Mouse (Mus musculus): ENCODE measurements at regions not wholly inside any gene's neighbourhood (a gene's known extent, or its start where the extent isn't known, plus 50 kb on each side); places are given as distances from the start of the nearest gene placed in this dataset.

DNA sequence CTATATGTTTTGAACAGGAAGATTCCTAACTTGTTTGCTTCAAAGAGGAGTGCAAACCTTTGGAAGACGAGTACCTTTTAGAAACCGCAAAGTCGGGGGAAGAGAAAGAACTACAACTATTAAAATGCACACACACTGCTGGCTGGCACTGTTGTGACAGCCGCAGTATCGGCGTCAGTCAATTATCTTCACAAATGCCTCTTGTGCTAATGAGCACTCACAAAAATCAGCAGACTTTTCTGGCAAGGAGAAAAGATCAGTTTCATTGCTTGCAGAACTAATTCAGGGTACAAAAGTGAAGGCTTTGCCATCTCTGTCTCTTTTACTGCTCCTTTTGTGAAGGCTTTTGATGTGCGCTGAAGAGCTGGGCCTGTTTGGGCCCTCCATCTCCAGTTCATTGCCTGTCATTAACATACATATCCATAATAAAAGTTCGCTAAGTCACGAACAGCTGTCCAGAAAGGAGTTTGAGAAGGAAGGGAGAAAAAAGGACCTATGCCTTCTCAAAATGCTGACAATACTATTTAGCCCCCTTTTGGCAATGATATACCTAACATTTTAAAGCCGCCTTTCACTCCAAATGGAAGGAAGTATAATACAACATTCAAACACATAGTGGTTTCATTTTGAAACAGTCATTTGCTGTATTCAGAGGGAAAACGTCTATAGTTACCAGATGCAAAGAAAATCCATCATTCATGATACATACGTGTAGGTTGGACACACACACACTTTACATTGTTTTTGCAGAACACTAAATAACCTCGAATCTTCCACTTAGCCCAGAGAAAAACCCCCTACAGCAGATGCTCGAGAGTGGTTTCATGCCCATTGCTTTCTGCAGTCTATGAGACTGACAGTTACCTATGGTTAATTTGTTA is 186.6 kb upstream of the Sp8 start:
- no peak for DNase-seq (ENCODE audit: low read depth)

DNA sequence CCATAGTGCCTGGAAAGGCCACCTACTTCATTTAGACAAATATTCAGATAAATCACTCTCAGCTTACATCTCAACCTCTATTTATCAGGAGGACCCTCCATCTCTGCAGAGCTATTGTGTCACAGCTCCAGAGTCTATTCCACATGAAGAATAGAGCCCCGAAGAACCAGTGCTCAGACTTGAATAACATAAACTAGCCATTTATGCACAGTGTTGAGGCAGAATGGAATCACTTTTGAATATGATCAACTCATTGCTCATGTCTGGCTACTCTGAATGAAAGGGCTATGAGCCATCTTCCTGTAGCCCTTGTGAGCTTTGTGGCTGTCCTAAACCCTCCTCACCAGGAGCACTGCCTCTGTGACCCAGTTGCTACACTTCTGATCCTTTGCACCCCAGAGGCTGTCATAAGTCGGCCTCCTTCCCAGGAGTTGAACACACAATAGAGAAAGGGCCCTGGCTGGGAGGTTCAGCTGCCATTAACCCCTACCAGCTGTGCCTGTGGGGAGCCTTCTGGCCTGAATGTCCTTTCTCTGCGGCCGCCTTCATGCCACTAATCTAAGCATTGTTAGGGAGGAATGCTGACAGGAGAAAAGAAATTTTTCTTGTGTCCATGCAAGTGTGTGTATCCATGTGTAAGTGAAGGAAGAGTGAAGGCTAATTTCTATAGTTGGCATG is 195.5 kb upstream of the Sp8 start:
- no peak for DNase-seq (ENCODE audit: low read depth)

DNA sequence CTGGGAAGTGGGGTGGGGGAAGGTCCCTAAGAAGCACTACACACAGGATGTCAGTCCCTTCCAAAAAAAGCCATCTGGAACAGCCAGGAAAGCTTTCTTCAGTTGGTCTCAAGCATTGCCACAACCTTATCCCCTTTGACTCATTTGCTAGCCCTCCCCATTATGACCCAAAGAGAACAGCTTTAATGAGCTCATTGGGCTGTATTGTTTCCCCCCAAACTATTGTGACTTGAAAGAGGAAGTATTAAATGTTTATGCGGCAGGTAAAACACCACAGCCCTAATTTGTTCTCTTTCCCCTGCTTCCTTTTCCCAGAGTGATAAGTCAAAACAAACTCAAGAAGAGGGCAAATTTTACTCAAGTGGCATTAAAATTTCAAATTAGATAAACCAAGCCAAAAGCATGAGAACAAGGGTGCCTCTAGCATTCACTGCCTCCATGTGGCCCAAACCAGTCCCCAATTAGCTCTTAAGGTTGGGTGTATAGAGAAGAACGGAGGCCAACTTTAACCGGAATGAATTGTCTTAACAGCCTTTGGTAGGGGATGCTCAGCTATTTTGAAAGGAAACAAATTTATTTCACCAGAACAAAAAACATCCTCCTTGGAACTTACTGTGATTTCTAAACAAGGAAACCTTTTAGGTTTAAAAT is 196.7 kb upstream of the Sp8 start:
- DNase-seq (ENCODE audit: low read depth): no peak

DNA sequence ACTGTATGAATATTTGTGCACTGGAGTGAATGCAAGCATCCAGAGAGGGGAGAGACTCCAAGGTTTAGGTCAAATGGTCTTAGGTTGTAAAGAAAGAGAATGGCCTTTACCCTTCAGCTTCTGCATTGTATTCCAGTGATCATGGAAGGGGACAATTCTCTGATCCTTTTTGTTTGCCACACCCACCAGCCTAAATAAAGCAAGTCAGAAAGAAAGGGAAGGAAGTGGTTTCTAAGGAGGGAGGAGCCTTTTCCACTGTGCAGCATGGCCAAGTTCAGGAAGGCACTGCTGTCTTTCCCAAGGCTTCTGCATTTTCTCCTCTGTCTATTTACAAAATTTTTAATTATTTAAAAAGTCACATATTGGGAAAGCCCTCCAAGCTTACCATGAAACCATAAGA is 197.5 kb upstream of the Sp8 start:
- no peak for DNase-seq (ENCODE audit: low read depth)

DNA sequence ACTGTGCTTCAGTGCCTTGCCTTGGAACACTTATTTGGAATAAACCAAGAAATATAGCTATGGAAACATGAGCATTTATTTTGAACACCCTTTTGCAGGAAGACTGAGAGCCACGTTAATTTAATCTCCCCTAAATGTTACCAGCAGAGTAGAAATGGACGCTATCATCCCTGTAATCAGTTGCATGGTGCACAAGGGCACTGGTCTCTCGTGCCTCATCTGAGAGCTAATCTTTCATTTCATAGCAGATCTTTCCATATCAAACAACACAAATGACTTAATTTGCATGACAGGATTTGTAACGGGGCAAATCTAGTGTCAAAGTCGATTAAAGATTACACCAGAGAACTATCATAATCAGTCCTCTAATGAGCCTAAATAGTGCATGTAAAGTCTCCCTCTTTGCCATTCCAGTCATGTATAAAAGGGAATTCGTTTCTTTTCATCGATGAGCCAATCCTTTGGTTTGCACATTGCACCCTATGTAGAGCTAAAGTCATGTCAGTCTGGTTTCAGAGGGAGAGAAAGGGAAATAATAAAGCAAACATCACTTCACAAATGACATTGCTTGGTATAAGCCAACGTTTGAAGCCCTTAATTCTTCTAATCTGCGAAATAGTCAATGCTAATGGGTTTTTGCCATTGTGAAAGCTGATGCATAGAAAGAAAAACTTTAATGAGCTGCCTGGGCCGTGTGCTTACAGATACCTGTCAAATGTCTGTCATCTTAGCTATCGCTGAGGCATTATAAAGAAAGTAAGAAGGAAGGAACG is 198.7 kb upstream of the Sp8 start:
- no peak for DNase-seq (ENCODE audit: low read depth)

DNA sequence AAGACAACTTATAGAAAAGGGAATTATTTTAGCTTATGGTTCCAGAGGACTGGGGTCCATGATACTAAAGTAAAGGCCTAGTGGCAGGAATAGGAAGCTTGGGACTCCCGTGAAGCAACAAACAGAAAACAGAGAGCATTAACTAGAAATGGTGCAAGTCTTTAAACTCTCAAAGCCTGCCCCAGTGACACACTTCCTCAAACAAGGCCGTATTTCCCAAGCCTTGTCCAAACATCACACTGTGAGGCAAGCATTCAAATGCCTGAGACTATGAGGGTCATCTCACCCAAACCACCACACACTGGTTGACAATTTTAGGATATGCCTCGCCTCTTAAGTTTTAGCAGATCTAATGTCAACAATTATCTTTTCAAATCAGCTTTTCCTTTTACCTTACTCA is 205.2 kb upstream of the Sp8 start:
- DNase-seq (ENCODE audit: low read depth): no peak

DNA sequence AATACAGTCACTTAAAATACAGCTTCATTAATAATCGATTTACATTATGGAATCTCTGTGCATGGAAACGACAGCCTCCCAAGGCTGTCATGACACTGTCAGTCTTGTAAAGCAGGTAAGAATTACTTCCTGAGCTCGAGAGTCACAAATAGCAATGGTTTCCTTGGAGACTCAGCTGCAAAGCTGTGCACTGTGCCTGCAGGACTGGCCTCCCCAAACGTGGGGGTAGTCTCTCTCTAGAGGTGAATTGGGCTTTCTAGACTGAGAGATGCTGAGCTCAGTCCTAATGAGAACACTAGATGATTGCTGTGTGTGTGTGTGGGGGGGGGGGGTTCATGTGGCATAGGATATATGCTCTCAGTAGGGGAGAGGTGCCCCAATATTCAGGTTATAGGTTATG is 208.9 kb upstream of the Sp8 start:
- DNase-seq (ENCODE audit: low read depth): no peak

DNA sequence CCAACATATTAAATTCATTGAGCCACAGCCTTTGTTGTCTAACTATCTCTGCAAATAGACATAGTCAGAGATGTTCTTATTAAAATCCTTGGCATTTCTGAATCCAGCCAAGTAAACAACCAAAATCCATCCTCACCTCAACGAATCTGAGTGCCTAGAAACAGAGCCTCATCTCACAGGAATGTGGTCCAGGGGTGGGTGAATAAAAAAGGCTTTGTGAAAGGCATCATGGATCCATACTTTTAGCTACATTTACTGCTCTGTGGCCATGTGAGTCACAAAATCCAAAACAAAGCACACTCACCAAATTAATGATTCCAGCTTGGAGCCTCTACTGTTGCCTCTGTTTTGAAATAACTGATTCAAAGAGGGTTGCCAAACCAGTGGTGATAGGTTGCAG is 210.7 kb upstream of the Sp8 start:
- DNase-seq (ENCODE audit: low read depth): no peak

DNA sequence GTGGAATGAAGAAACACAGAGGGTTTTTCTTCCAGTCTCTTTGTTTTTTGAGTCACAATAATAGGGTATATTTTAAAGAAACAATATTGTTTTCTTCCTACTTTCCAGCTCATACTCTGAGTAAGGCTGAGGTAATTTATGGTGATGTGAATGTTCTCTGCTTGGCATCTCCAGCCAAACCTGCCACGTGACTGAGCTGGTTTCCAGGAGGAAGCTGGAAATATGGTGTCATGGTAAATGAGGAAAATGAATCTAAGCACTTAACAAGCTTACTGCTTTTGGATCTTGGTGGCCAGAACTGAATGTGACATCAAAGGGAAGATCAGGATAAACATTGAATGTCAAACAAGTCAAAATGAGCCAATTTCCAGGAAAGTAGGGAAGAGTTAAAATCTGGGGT is 215.8 kb upstream of the Sp8 start:
- DNase-seq (ENCODE audit: low read depth): no peak

DNA sequence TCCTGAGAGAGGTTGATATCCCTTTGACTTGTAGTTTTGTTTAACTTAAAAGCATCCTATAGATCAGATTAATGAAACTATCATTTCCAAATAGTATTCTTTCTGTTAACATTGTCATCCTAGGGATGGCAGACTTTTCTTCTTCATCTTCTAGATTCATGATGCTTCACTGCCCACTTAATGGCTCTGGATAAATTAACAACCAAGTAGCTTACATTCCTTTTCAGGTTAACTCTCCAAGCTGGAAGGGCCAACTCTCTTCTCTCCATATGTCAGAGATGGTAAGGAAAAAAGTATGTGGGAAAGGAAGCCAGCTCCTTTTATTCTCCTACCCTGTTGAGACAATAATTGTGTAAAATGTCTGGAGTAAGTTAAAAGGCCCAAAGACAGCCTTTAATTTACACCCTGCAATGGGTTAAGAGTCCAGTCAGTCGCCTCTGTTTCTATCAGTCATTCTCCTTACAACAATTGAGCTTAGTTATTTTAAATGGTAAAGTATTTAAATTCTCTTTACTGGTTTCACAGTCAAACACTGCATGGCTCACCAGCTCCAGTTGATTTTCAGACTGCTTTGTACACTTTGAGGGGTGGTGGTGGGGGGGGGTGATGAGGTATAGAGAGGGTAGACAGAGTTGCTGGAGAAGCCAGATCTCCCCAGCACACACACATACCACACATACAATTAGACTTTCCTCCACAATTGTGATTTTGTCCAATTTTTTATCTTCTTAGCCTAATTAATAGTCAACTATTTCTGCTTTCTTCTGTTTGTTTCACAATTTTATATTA is 224.2 kb upstream of the Sp8 start:
- no peak for DNase-seq (ENCODE audit: low read depth)

DNA sequence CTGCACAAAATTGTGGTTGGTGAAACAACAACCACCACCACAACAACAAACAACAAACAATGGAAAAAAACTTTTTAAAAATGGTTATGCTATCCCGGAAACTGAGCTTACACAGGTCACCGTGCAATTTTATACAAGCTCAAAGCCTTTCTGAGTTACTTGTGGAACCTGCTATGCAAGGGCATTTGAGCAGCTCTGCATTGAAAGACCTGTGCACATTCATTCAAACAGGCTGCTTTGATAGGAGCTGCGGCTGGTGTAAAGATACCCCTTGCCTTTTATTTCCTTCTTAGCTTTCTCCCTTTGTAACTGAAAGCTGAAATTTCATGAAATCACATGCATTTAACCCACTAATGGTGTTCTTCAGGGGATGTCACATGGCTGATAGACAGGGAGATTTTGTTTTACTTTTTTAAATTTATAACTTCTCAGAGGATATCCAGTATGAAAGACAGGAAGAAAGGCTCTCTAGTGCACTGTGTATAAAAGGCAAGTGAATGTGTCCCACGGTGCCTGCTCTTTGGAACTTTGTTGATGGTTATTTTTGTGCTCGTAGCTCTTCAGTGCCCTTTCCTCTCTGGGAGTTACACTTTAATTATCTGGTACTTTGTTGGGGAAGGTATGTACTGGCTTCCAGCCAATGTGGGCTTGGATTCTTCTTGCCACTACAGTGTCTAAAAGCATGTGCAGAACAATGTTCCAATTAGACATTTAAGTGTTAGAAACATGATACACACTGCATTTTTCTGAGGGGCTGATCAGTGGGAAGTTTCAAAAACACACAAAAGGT is 225.1 kb upstream of the Sp8 start:
- no peak for DNase-seq (ENCODE audit: low read depth)

DNA sequence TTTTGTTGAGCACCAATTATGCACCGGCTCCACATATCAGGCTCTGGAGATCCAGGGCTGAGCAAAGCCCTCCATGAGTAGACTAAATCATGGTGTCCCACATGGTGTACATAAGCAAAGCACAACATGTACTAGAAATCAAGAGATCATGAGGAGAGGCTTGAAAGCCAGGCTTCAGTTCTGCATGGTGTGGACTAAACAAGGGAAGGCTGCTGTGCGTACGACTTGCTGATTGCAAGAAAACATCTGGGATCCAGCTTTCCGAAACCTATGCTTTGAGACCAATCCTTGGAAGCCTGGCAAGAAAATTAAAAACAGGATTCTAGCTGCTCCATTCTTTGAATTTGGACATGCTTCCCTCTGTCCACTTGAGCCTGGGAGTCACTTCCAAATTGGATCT is 249.1 kb upstream of the Sp8 start:
- no peak for DNase-seq (ENCODE audit: low read depth)

DNA sequence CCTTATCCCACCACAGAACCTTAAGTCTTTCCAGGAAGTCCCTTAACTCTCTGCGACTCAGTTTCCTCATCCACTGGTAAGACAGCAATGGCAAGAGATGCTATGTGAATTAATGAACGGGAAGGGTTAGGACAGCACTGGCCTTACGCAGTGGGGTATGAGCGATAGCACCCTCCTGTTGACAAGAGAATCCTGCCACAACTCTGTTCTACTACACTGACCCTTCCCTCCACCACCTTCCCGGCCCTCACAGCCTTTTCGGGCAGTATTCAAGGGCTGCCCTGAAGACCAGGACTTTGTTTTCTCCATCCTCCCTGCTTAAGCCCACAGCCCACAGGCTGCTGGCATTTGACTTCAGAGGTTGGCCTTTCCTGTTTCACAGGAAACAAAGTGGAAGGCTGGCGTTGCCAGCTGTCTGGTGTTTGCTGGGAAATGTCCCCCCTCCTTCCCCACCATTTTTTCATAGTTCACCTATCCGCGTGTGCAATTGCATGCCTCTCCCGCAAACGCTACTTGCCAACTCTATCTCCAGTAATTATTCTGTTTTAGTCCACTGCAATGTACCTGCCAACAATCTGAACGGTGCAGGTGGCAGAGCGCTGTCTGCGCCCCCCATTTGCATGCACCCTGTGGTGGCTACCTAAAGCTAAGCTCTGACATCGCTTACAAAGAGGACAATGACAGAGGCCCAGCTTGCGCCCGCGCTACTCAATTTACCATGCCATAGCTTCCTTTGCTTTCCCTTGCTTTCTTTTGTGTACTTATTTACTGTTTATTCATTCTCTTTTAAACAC is 251.2 kb upstream of the Sp8 start:
- no peak for DNase-seq (ENCODE audit: low read depth)

DNA sequence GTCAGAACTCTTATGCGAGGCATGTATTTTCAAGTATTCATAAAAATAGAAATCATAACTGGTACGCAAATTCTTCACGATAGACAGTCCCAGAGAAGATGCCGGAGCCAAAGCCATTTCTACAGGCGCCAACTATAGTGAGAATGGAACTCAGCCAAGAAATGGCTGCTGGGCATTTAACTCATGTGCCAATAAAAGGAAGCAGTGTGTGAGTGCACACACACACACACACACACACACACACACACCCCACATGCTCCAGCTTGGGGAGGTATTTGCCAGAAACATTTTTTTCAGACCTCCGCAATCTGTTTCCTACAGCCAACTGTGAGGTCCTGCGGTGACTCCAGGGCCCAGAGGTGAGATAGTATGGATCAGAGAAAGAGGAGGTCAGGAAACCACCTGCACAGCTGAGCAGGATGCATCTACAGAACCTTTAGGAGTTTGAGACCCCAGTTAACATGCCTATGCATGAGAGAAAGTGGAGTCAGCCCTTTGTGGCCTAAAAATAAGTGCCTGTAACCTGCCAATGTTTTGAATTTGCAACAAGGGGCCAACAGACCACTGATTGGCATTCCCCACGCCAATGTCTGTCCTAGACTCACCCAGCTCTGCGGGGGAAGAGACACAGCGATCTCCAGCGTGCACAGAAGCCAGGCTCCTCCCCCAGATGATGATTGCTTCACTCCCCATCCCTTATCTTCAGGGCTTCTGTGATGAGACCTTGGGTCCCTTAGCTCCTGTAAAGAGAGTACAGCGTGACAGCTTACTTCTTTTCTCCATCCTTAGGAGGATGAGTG is 262.1 kb upstream of the Sp8 start:
- DNase-seq (ENCODE audit: low read depth): no peak

DNA sequence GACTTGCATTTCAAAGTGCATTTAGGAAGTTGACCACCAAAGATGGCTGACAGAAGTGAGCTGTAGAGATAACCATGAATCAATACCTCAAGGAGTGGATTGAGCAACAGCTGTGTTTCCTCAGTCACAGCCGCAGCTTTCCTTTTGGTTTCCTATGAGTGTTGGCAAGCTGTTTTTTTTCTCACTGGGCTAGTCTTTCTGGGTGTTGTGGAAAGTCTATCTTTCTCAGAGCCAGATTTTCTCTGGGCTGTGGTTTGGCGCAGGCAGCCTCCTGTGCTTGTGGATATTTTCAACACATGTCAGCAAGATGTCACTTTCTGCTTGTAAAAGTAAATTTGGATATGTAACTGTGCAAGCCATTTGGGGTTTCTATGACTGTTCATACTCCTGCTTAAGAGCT is 268.6 kb upstream of the Sp4 start:
- no peak for DNase-seq (ENCODE audit: low read depth)

DNA sequence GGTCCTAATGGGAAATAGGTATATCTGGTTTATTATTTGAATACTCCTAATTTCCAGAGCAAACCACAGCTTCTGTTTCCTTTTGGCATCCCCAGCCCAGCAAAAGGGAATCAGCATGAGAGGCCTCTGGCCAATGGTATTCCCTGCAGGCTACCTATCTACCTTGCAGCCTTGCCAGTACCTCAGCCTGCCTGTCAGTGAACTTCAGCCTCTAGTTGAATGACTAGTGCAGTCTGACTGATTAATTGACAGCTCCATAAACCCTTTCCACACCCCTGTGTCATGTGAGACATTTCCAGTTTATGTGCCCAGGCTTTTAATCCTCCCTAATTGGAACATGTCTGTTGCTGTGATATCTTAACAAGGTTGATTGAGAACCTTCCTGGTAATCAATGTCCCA is 265.4 kb upstream of the Sp4 start:
- DNase-seq (ENCODE audit: low read depth): no peak

DNA sequence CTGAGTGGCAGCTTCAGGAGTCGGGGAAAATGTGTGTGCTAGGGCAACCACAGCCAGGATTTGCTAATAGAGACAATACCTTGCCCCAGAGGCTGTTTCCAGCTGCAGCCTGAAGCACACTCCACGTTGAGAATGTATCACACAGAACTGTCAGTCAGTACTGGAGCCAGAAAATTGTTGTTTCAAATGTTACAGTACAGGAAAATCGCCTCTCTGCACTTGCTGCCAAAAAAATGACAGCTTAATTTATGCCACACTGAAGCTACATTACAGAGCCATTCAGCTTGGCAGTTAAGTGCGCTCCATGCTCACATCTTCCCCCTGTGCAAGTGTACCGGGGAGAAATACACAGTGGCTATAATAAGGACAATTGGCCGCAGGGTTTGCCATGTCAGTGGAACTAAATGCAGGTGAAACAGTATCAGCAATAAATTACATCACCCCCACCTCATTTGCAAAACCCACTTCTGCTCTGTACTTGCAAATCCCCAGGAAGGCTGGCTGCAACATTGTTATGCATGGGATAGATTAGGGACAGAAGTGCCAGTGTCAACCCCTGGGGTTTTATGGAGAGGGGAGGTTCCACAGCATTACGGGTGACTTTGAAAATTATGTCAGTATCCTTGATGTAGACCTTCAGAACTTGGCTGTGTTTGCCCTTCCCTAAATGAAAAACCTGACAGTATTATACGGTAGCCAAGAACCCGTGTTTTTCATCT is 263.3 kb upstream of the Sp4 start:
- no peak for DNase-seq (ENCODE audit: low read depth)

DNA sequence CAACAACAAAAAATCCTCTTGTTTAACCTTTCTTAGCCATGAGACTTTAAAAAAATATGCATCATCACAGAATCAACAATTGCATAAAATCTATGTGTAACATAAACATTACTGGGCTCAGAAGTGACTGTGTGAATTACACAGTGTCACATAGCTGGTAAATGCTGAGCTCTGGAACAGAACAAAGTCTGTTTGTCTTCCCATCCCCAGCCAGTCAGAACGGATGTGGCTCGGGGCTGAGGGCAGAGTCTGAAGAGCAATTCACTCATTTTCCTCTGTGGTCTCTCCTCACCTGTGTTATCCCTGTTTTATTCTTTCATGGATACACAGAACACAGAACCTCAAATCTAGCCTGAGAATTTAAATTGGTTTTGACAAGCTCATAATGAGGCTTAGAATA is 261.0 kb upstream of the Sp4 start:
- DNase-seq (ENCODE audit: low read depth): no peak

DNA sequence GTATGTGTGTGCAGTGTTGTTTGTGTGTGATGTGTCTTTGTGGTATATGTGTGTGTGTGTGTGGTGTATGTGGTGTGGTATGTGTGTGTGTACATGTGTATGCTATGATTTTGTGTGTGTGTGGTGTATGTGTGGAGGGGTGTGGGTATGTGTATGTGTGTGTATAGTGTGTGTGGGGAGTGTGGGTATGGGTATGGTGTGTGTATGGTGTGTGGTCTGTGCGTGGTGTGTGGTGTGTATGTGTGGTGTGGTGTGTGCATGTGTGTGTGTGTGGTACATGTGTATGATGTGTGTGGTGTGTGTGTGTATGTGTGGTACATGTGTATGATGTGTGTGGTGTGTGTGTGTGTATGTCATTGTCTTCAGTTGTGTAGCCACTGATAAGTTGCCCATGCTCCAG is 247.8 kb upstream of the Sp4 start:
- no peak for DNase-seq (ENCODE audit: low read depth)

Measured in c-Kit-positive CD71-positive TER-119-negative erythroid progenitor cells, embryonic 14.5 days (primary cell).